Mouse (Mus musculus) heart, adult 2 months (tissue): ENCODE measurements around the gene Smarcc1. TPM values are rescaled to one million over a fixed set of nuclear protein-coding genes. Genes with fewer than 3 reads are reported as not detected.
"Not testable (repeated sequence)": the region's sequence is repeated elsewhere in the genome, so short reads cannot be mapped to it uniquely, and the experiment has no call there.

Experiments
- DNase-seq, 2 experiments: peaks; one replicate each; pipeline ENCODE4 v3.0.0; 2021
- H3K27ac ChIP-seq: fragments of 200-600 bp; 2 replicates; pipeline ENCODE4 v1.8.1; 2022
- H3K27me3 ChIP-seq: fragments of 200-500 bp; 2 replicates; pipeline ENCODE4 v1.6.1; 2012; ENCODE audit warnings: mild to moderate bottlenecking, low read length, inconsistent platforms, mixed read lengths; ENCODE audit not compliant: control insufficient read depth, insufficient read depth
- H3K36me3 ChIP-seq: fragments of 200-500 bp; 2 replicates; pipeline ENCODE4 v1.6.1; 2012; ENCODE audit warnings: low read length, inconsistent platforms; ENCODE audit not compliant: control insufficient read depth, insufficient read depth
- H3K4me1 ChIP-seq: fragments of 200-500 bp; 2 replicates; pipeline ENCODE4 v1.6.1; 2011; ENCODE audit warnings: low read length; ENCODE audit not compliant: control insufficient read depth, insufficient read depth
- H3K4me3 ChIP-seq: fragments of 200-600 bp; 2 replicates; pipeline ENCODE4 v1.8.1; 2022
- H3K79me2 ChIP-seq: fragments of 200-500 bp; replicated peaks from 2 replicates; pipeline ENCODE4 v1.6.1; 2012; ENCODE audit warnings: mild to moderate bottlenecking, inconsistent platforms, low read length, moderate library complexity, mixed read lengths; ENCODE audit not compliant: control insufficient read depth, insufficient read depth
- H3K9ac ChIP-seq: fragments of 200-500 bp; 2 replicates; pipeline ENCODE4 v1.6.1; 2012; ENCODE audit warnings: low read depth, mild to moderate bottlenecking, control low read depth, inconsistent platforms, low read length, mixed read lengths
- CTCF ChIP-seq: fragments of 200-600 bp; IDR thresholded peaks from 2 replicates; pipeline ENCODE4 v1.8.1; 2022; ENCODE audit warnings: antibody characterized with exemption, mild to moderate bottlenecking, moderate library complexity
- EP300 ChIP-seq: fragments of 200-500 bp; IDR thresholded peaks from 2 replicates; pipeline ENCODE4 v1.6.1; 2011; ENCODE audit warnings: low read depth, low read length, control low read depth; ENCODE audit not compliant: insufficient read depth
- POLR2A ChIP-seq: fragments of 200-500 bp; IDR thresholded peaks from 2 replicates; pipeline ENCODE4 v1.6.1; 2011; ENCODE audit warnings: mild to moderate bottlenecking, low read depth, low read length, control low read depth; ENCODE audit not compliant: insufficient read depth
- WGBS: fragments of 180-500 bp; shearing (Covaris S2); methylation state at CpG from one replicate; pipeline ENCODE4 v1.1.7; 2018; 5-methylcytosine and 5-hydroxymethylcytosine counted together
- intact Hi-C: fragments of 180-260 bp; cut with DNase I; formaldehyde crosslinking; loops from one replicate; pipeline ENCODE4 v1.15.1; 2025
- polyA plus RNA-seq: library from polyadenylated mRNA; depleted of rRNA; stranded (reverse); fragments of >200 nt; gene quantifications from 2 replicates; pipeline ENCODE4 v1.2.3, GENCODE M21; 2012
- total RNA-seq, 2 experiments: library from RNA; stranded (reverse); gene quantifications; 2 replicates each; pipeline ENCODE4 v1.2.3; 2021

Gene Smarcc1
- total and polyA plus RNA-seq, 3 experiments: 8.4 to 25.2 (median 24.1) TPM

DNA sequence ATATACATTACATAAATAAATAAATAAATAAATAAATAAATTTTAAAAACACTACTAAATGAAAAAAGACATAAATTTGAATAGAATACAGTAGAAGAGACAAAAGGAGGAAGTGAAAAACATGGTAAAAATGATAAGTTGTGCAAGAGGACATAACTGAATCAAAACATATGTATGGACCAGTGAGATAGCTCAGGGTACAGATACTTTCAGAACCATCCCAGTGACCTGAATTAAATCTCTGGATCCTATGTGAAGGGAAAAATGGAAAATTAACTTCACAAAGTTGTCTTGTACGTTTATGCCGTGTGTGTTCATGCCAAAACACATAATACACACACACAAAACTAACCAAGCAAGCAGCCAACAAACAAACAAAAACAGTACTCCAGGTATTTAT, 5.8 kb downstream of the Smarcc1 start:
- no peak for DNase-seq
- Histone ChIP-seq H3K36me3 (peaks cover 2% of the 10 kb centered on the region; the same call in 1 of the 2 replicates), H3K4me3 (no peak overlapping the region), H3K27me3 (no peaks in the 10 kb centered on the region), H3K79me2 (no peaks in the 10 kb centered on the region), H3K9ac (no peak overlapping the region), H3K4me1 (no peaks in the 10 kb centered on the region), H3K27ac (no peak overlapping the region)
- 74% methylated on average over 2 of the region's 2 CpGs for WGBS
- TF ChIP-seq POLR2A: no peak
- intact Hi-C loops: no loop called here

DNA sequence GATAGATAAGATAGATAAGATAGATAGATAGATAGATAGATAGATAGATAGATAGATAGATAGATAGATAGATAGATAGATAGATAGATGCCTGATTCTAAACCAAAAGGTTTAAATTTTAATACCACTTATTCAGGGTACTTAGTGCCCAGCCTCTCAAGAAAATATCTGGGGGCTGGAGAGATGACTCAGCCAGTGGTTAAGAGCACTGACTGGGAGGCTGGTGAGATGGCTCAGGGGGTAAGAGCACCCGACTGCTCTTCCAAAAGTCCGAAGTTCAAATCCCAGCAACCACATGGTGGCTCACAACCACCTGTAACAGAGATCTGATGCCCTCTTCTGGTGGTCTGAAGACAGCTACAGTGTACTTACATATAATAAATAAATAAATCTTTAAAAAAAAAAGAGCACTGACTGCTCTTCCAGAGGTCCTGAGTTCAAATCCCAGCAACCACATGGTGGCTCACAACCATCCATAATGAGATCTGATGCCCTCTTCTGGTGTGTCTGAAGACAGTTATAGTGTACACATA, 6.6 kb downstream of the Smarcc1 start:
- H3K4me1 ChIP-seq, H3K27me3 ChIP-seq, DNase-seq, H3K36me3 ChIP-seq, H3K27ac ChIP-seq, H3K79me2 ChIP-seq, H3K9ac ChIP-seq, H3K4me3 ChIP-seq, intact Hi-C loops: not testable (repeated sequence)
- 0 out of 2 replicates have a peak, but pooled peaks have one; percentile 8 for TF ChIP-seq CTCF
- 59% methylated on average over 2 of the region's 2 CpGs for WGBS

DNA sequence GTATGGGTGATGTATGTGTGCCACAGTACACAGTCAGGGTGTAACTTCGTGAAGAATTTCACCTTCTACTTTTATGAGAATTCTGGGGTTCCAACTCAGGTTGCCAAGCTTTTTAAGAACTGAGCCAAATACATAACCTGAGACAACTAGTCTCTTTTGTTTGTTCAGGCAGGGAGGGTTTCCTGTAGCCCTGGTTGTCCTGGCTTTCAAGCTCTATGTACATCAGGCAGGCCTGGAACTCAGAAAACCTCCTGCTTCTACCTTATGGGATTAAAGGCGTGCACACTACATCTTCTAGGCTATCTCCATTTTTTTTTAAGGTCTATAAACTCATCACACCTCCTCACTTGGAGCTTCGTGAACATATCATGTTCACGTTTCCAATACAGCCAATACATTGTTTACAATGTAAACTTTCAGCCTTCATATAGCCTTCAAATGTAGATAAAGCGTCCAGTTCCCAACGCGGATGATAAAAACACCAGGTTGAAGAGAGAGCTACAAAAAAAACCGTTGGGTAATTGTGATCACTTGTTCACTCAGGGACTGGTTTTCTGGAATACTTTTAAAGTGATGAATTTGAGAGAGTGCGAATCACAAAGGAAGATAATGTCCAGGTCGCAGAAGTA, 13.5 kb downstream of the Smarcc1 start:
- no peaks in the 10 kb centered on the region for H3K27me3 ChIP-seq
- H3K9ac ChIP-seq: peak overlapping the region; percentile 55
- peak overlapping the region; percentile 90 for H3K27ac ChIP-seq
- peaks cover 2% of the 10 kb centered on the region for H3K79me2 ChIP-seq
- peak overlapping the region; percentile 85 for H3K4me3 ChIP-seq
- H3K4me1 ChIP-seq: no peaks in the 10 kb centered on the region; the same call in none of the 2 replicates
- intact Hi-C loops: loop anchor here (1.0 to 2.0 kb wide), 2 partner anchors 14 to 30 kb away; partner anchors contain the start of genes Dhx30 and Smarcc1
- H3K36me3 ChIP-seq: peaks cover 2% of the 10 kb centered on the region; the same call in 1 of the 2 replicates
- WGBS: 16% methylated on average over 10 of the region's 10 CpGs
- DNase-seq: no peak
- TF ChIP-seq EP300: no peak
- no peak for TF ChIP-seq CTCF
- no peak for TF ChIP-seq POLR2A

DNA sequence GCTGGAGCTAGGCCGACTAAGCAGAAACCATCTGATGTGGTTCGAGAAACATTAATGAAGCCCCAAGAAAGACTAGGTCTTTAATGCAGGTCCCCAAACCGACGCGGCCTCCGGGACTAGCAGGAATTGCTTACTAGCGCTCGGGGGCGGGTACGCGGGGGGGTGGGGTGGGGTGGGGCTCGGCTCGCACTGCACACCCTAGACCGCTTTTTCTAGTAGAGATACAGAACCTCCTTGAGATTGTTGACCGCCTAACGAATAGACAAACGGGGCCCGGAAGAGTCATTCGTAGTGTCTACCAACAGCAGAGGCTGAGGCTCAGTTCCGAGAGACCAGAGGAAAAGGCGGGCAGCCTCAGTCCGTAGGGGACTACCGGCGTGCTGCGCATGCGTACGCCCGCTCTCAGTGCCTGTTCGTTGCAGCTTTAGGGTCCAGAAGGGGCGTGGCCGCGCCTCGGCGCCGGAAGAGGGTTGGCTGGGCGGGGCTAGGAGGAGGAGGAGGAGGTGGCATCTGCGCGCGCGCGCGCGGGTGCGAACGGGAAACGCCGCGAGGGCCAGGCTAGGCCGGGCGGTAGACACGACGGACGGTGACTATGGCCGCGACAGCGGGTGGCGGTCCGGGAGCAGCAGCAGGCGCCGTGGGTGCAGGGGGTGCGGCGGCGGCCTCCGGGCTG, 14.2 kb downstream of the Smarcc1 start:
- Histone ChIP-seq H3K27ac (peak overlapping the region; percentile 90), H3K79me2 (peaks cover 2% of the 10 kb centered on the region), H3K4me1 (no peaks in the 10 kb centered on the region; the same call in none of the 2 replicates), H3K27me3 (no peaks in the 10 kb centered on the region), H3K36me3 (peaks cover 2% of the 10 kb centered on the region; the same call in 1 of the 2 replicates), H3K4me3 (peak overlapping the region; percentile 85), H3K9ac (peak overlapping the region; percentile 81)
- DNase-seq: peak; percentile 99 to 100
- WGBS: under 1% methylated on average over 60 of the region's 64 CpGs
- TF ChIP-seq CTCF (no peak), EP300 (no peak), POLR2A (peak; percentile 96)
- intact Hi-C loops: loop anchor here (1.0 to 2.0 kb wide), 2 partner anchors 14 to 31 kb away; partner anchors contain the start of genes Dhx30 and Smarcc1

DNA sequence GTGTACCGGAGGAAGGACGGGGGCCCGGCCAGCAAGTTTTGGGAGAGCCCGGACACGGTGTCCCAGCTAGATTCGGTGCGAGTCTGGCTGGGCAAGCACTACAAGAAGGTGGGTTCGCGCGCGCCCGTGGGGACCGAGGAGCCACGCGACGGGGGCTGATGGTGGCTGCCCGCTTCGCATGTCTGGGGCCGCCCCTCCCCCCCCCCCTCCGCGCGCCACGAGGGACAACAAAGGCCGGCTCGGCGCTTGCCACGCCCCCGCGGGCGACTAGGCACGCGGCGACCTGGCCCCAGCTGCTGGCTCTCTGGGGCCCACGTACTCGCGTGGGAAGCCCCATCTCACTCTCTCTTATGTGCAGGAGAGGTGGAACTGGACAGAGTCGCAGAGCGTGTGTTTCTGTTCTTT, 14.7 kb downstream of the Smarcc1 start:
- Histone ChIP-seq H3K4me3 (peak overlapping the region; percentile 85), H3K79me2 (peaks cover 2% of the 10 kb centered on the region), H3K4me1 (no peaks in the 10 kb centered on the region; the same call in none of the 2 replicates), H3K9ac (peak overlapping the region; percentile 81), H3K36me3 (peaks cover 2% of the 10 kb centered on the region; the same call in 1 of the 2 replicates), H3K27ac (peak overlapping the region; percentile 90), H3K27me3 (no peaks in the 10 kb centered on the region)
- WGBS: under 1% methylated on average over 31 of the region's 38 CpGs
- no peak for DNase-seq
- TF ChIP-seq CTCF (no peak), POLR2A (no peak), EP300 (no peak)
- intact Hi-C loops: no loop called here

DNA sequence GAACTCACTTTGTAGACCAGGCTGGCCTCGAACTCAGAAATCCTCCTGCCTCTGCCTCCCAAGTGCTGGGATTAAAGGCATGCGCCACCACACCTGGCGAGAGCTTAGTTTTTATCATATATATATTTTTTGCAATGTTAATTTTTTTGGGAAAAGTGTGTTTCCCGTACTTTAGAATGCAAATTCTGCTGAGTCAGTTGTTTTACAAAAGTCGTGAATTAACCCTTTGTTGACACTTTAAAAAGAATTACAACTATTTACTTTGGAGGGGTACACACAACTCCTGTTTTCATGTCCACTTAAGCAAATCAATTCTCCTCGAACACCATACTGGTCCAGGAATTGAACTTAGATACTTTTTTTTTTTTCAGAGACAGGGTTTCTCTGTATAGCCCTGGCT, 15.4 kb downstream of the Smarcc1 start:
- Histone ChIP-seq H3K9ac (no peak overlapping the region), H3K4me3 (no peak overlapping the region; the same call in 1 of the 2 replicates), H3K4me1 (no peaks in the 10 kb centered on the region; the same call in none of the 2 replicates), H3K27ac (no peak overlapping the region), H3K36me3 (peaks cover 2% of the 10 kb centered on the region; the same call in 1 of the 2 replicates), H3K79me2 (peaks cover 2% of the 10 kb centered on the region), H3K27me3 (no peaks in the 10 kb centered on the region)
- TF ChIP-seq CTCF (no peak), POLR2A (no peak)
- DNase-seq: no peak
- intact Hi-C loops: no loop called here
- WGBS: 49% methylated on average over 6 of the region's 6 CpGs
